In genomic region chr12:81630520-81630914, GRCm38 (mm10) we compare ENCODE assay signal across 8 mouse cellular contexts. TPM values are rescaled to one million over a fixed set of nuclear protein-coding genes. Genes with fewer than 3 reads are reported as not detected.
DNase-seq lines count a peak whose midpoint lies in the region; ATAC-seq and TF ChIP-seq lines count a peak whose summit lies in the region.

No protein-coding gene starts in this region.

- no peaks in the 10 kb centered on the region for H3K36me3 ChIP-seq in kidney, embryonic 16.5 days (ENCODE audit: insufficient read depth, low read length)
- H3K36me3 ChIP-seq in kidney, adult 2 months (ENCODE audit: control insufficient read depth, insufficient read depth, low read length) = no peaks in the 10 kb centered on the region
- H3K36me3 ChIP-seq in embryonic facial prominence, embryonic 14.5 days (ENCODE audit: control insufficient read depth, insufficient read depth, low read length) = no peaks in the 10 kb centered on the region
- no peaks in the 10 kb centered on the region for H3K36me3 ChIP-seq in heart, embryonic 12.5 days

- peak; percentile 51; the same call in 1 of the 2 replicates for ATAC-seq in kidney, embryonic 16.5 days (ENCODE audit: low FRiP score, low TSS enrichment)
- ATAC-seq in embryonic facial prominence, embryonic 14.5 days (ENCODE audit: low read depth) = peak; percentile 56; the same call in 1 of the 2 replicates
- no peak for ATAC-seq in heart, embryonic 12.5 days (ENCODE audit: insufficient number of reproducible peaks, low FRiP score)

- no peak overlapping the region for H3K27ac ChIP-seq in kidney, embryonic 16.5 days (ENCODE audit: low read length)
- no peak overlapping the region for H3K27ac ChIP-seq in kidney, adult 2 months (ENCODE audit: insufficient read depth, low read depth, low read length)
- no peak overlapping the region for H3K27ac ChIP-seq in embryonic facial prominence, embryonic 14.5 days (replicated peaks; ENCODE audit: low read depth, low read length)
- no peak overlapping the region for H3K27ac ChIP-seq in heart, embryonic 12.5 days (ENCODE audit: poor library complexity, severe bottlenecking)

- peak overlapping the region; percentile 60 for H3K4me3 ChIP-seq in kidney, embryonic 16.5 days (ENCODE audit: low read length)
- no peak overlapping the region for H3K4me3 ChIP-seq in kidney, adult 2 months (ENCODE audit: insufficient read depth, low read depth, low read length)
- peak overlapping the region; percentile 60 for H3K4me3 ChIP-seq in embryonic facial prominence, embryonic 14.5 days (ENCODE audit: low read depth, low read length)
- peak overlapping the region; percentile 67 for H3K4me3 ChIP-seq in heart, embryonic 12.5 days
- H3K4me3 ChIP-seq in lung, adult 2 months (replicated peaks; ENCODE audit: extremely low read depth, low read depth, low read length) = no peak overlapping the region

- no peaks in the 10 kb centered on the region for H3K9me3 ChIP-seq in kidney, embryonic 16.5 days (ENCODE audit: low read length)
- no peaks in the 10 kb centered on the region for H3K9me3 ChIP-seq in embryonic facial prominence, embryonic 14.5 days (ENCODE audit: control insufficient read depth, low read length)
- no peaks in the 10 kb centered on the region for H3K9me3 ChIP-seq in heart, embryonic 12.5 days (replicated peaks)

- TF ChIP-seq POLR2A in kidney, adult 2 months (IDR thresholded peaks at IDR 0.05; ENCODE audit: low read depth, low read length) = no peak
- TF ChIP-seq POLR2A in lung, adult 2 months (IDR thresholded peaks at IDR 0.05; ENCODE audit: borderline replicate concordance, extremely low read depth, low read depth, low read length) = no peak; the same call in 1 of the 2 replicates

- 1% methylated on average over 16 of the region's 16 CpGs for WGBS in kidney, embryonic 16.5 days
- WGBS in kidney, adult 2 months = 4% methylated on average over 16 of the region's 16 CpGs
- WGBS in embryonic facial prominence, embryonic 14.5 days = 1% methylated on average over 16 of the region's 16 CpGs
- 3% methylated on average over 16 of the region's 16 CpGs for WGBS in heart, embryonic 12.5 days
- 2% methylated on average over 16 of the region's 16 CpGs for WGBS in lung, adult 2 months

- peaks cover 11% of the 10 kb centered on the region for H3K4me1 ChIP-seq in kidney, embryonic 16.5 days (ENCODE audit: insufficient read depth, low read length)
- no peaks in the 10 kb centered on the region for H3K4me1 ChIP-seq in kidney, adult 2 months (ENCODE audit: control insufficient read depth, insufficient read depth, low read length)
- no peaks in the 10 kb centered on the region; the same call in 1 of the 2 replicates for H3K4me1 ChIP-seq in embryonic facial prominence, embryonic 14.5 days (ENCODE audit: control insufficient read depth, insufficient read depth, low read length)
- peaks cover 17% of the 10 kb centered on the region; the same call in 1 of the 2 replicates for H3K4me1 ChIP-seq in heart, embryonic 12.5 days (replicated peaks)
- H3K4me1 ChIP-seq in lung, adult 2 months (ENCODE audit: control insufficient read depth, insufficient read depth, low read length) = no peaks in the 10 kb centered on the region

- 0 out of 2 replicates have a peak overlapping the region, but pooled peaks have one; percentile 68 for H3K9ac ChIP-seq in kidney, embryonic 16.5 days (replicated peaks; ENCODE audit: low read length)
- peak overlapping the region; percentile 69 for H3K9ac ChIP-seq in embryonic facial prominence, embryonic 14.5 days (ENCODE audit: low read depth, low read length)
- H3K9ac ChIP-seq in heart, embryonic 12.5 days = peak overlapping the region; percentile 75

- no peak for TF ChIP-seq CTCF in kidney, adult 2 months (conservative IDR thresholded peaks at IDR 0.05; ENCODE audit: insufficient read depth, insufficient read length, low read depth, low read length)
- TF ChIP-seq CTCF in lung, adult 2 months (IDR thresholded peaks at IDR 0.05; ENCODE audit: insufficient read depth, low read length) = no peak

- DNase-seq in kidney, adult 2 months = no peak
- peak; percentile 71 for DNase-seq in embryonic facial prominence, embryonic 14.5 days (ENCODE audit: low spot score)
- DNase-seq in layer of hippocampus, adult 9-11 months = peak; percentile 67
- DNase-seq in lung, adult 2 months = peak; percentile 38
- DNase-seq in right cerebral cortex, postnatal 10 days (ENCODE audit: low spot score in 2 of 2) = peak; percentile 78 to 85
- DNase-seq in thymus, adult 18-20 months = no peak

- peaks cover 61% of the 10 kb centered on the region for H3K27me3 ChIP-seq in kidney, embryonic 16.5 days (ENCODE audit: insufficient read depth, low read length)
- 0 out of 2 replicates have a peak, but pooled peaks cover 2% of the 10 kb centered on the region for H3K27me3 ChIP-seq in kidney, adult 2 months (replicated peaks; ENCODE audit: control insufficient read depth, insufficient read depth, low read length)
- peaks cover 64% of the 10 kb centered on the region for H3K27me3 ChIP-seq in embryonic facial prominence, embryonic 14.5 days (replicated peaks; ENCODE audit: control insufficient read depth, insufficient read depth, low read length)
- peaks cover 77% of the 10 kb centered on the region for H3K27me3 ChIP-seq in heart, embryonic 12.5 days (replicated peaks)

- H3K4me2 ChIP-seq in kidney, embryonic 16.5 days (replicated peaks; ENCODE audit: low read depth, low read length) = peak overlapping the region; percentile 98
- H3K4me2 ChIP-seq in embryonic facial prominence, embryonic 14.5 days (ENCODE audit: low read depth, low read length) = peak overlapping the region; percentile 95
- peak overlapping the region; percentile 100 for H3K4me2 ChIP-seq in heart, embryonic 12.5 days

RNA-seq across cellular contexts. Expression of gene Ttc9, which starts 0.5 kb away (rescaled TPM):
- polyA plus RNA-seq in kidney, embryonic 16.5 days (2015; fragmentation: Nextera tagmentation; extraction: Ambion mirVana) = 1.0 and 1.8 TPM in 2 replicates
- 0.73 and 0.97 TPM in 2 replicates for polyA plus RNA-seq in kidney, adult 2 months (2012; rRNA removed)
- 3.4 and 5.3 TPM in 2 replicates for polyA plus RNA-seq in embryonic facial prominence, embryonic 14.5 days (2014; fragmentation: Nextera tagmentation; extraction: Ambion mirVana)
- polyA plus RNA-seq in heart, embryonic 12.5 days (2016; fragmentation: Nextera tagmentation; extraction: Ambion mirVana) = 3.8 and 4.0 TPM in 2 replicates
- 10.2 and 12.8 TPM in 2 replicates for polyA plus RNA-seq in lung, adult 2 months (2012; rRNA removed)

RNA-seq across cellular contexts. Expression of gene Med6, which starts 35.7 kb away (rescaled TPM):
- 60.8 and 63.9 TPM in 2 replicates for polyA plus RNA-seq in kidney, embryonic 16.5 days (2015; fragmentation: Nextera tagmentation; extraction: Ambion mirVana)
- polyA plus RNA-seq in kidney, adult 2 months (2012; rRNA removed) = 6.2 and 8.6 TPM in 2 replicates
- polyA plus RNA-seq in embryonic facial prominence, embryonic 14.5 days (2014; fragmentation: Nextera tagmentation; extraction: Ambion mirVana) = 64.7 and 67.7 TPM in 2 replicates
- polyA plus RNA-seq in heart, embryonic 12.5 days (2016; fragmentation: Nextera tagmentation; extraction: Ambion mirVana) = 61.7 and 65.8 TPM in 2 replicates
- 3.7 and 8.4 TPM in 2 replicates for polyA plus RNA-seq in lung, adult 2 months (2012; rRNA removed)

Comparison
In these comparisons a context has a peak if more than half of its experiments do, and no peak if none do; other contexts are left out.
1. H3K4me3 ChIP-seq: peak in kidney, embryonic 16.5 days (single experiment), embryonic facial prominence, embryonic 14.5 days (single experiment) and heart, embryonic 12.5 days (single experiment); none in kidney, adult 2 months (single experiment) and lung, adult 2 months (single experiment).
2. DNase-seq: peak in embryonic facial prominence, embryonic 14.5 days (single experiment), layer of hippocampus, adult 9-11 months (single experiment), lung, adult 2 months (single experiment) and right cerebral cortex, postnatal 10 days (2 of 2); none in kidney, adult 2 months (single experiment) and thymus, adult 18-20 months (0 of 2).
3. Peak in every context shown above with its lines, with median percentiles within 50 percentile points of each other: H3K4me2 ChIP-seq and H3K9ac ChIP-seq.